In genomic region chr4:123422828-123423227, GRCm38 (mm10) we compare ENCODE assay signal across 9 mouse cellular contexts.
DNase-seq lines count a peak whose midpoint lies in the region; ATAC-seq and TF ChIP-seq lines count a peak whose summit lies in the region.
"Had no signal": no experiment of that assay in that cellular context is flagged by ENCODE, and none has a peak within 500 bp of the region (broad histone marks: within the 10 kb centered on the region; RNA-seq: fewer than 3 reads in every experiment).

No protein-coding gene starts in this region.

- intact Hi-C loops in gastrocnemius, adult 2 months (cut with DNase I), result no loop called here
- intact Hi-C loops in left cerebral cortex, postnatal 4 days (cut with DNase I), result no loop called here

- H3K27ac ChIP-seq in gastrocnemius, adult 2 months, result peak overlapping the region; percentile 74
- H3K27ac ChIP-seq in heart, embryonic 16.5 days (ENCODE audit: low read length), result peak overlapping the region; percentile 62
- H3K27ac ChIP-seq in midbrain, embryonic 10.5 days (replicated peaks), result no peak overlapping the region

- H3K27me3 ChIP-seq in heart, embryonic 16.5 days (ENCODE audit: control insufficient read depth, insufficient read depth, low read length), result no peaks in the 10 kb centered on the region
- no peaks in the 10 kb centered on the region for H3K27me3 ChIP-seq in midbrain, embryonic 10.5 days (ENCODE audit: low read depth, poor library complexity, severe bottlenecking)
- H3K27me3 ChIP-seq: limb, embryonic 15.5 days had no signal

- no peaks in the 10 kb centered on the region for H3K36me3 ChIP-seq in heart, embryonic 16.5 days (ENCODE audit: control insufficient read depth, insufficient read depth)
- H3K36me3 ChIP-seq in midbrain, embryonic 10.5 days, result peaks cover 40% of the 10 kb centered on the region

- peak; percentile 48 for DNase-seq in gastrocnemius, adult 2 months
- DNase-seq in gastrocnemius, postnatal 10 days, result no peak
- peak; percentile 81 for DNase-seq in Muller cell, postnatal 12 days (ENCODE audit: inconsistent ontology term)
- DNase-seq in lung, postnatal 10 days, result peak; percentile 79
- DNase-seq in midbrain, embryonic 10.5 days (ENCODE audit: low spot score), result no peak
- no peak for DNase-seq in cerebellum, postnatal 25 days
- no peak for DNase-seq in left cerebral cortex, postnatal 4 days

- H3K4me2 ChIP-seq in heart, embryonic 16.5 days (ENCODE audit: low read depth, low read length), result no peak overlapping the region
- H3K4me2 ChIP-seq: limb, embryonic 15.5 days had no signal

- peak; percentile 67 for ATAC-seq in heart, embryonic 16.5 days (replicated peaks; ENCODE audit: extremely low read depth, insufficient read depth, low FRiP score)

- H3K4me1 ChIP-seq in heart, embryonic 16.5 days (ENCODE audit: control insufficient read depth, insufficient read depth, low read length), result peaks cover 46% of the 10 kb centered on the region
- H3K4me1 ChIP-seq in midbrain, embryonic 10.5 days, result no peaks in the 10 kb centered on the region

- no peak overlapping the region for H3K9ac ChIP-seq in heart, embryonic 16.5 days (ENCODE audit: low read length)
- H3K9ac ChIP-seq: limb, embryonic 15.5 days had no signal

- no peaks in the 10 kb centered on the region for H3K9me3 ChIP-seq in heart, embryonic 16.5 days (replicated peaks; ENCODE audit: control insufficient read depth, low read length)
- H3K9me3 ChIP-seq in midbrain, embryonic 10.5 days (replicated peaks), result no peaks in the 10 kb centered on the region
- H3K9me3 ChIP-seq: limb, embryonic 15.5 days had no signal

- no peak for TF ChIP-seq CTCF in gastrocnemius, adult 2 months (IDR thresholded peaks at IDR 0.05)

- no peak overlapping the region for H3K4me3 ChIP-seq in gastrocnemius, adult 2 months
- no peak overlapping the region for H3K4me3 ChIP-seq in heart, embryonic 16.5 days (ENCODE audit: low read length)
- no peak overlapping the region for H3K4me3 ChIP-seq in midbrain, embryonic 10.5 days
- H3K4me3 ChIP-seq: limb, embryonic 15.5 days had no signal

- 21% methylated on average over 6 of the region's 6 CpGs for WGBS in heart, embryonic 16.5 days
- 79% methylated on average over 6 of the region's 6 CpGs for WGBS in midbrain, embryonic 10.5 days

Comparison
In these comparisons a context has a peak if more than half of its experiments do, and no peak if none do; other contexts are left out.
1. DNase-seq: peak in gastrocnemius, adult 2 months (single experiment), Muller cell, postnatal 12 days (single experiment) and lung, postnatal 10 days (single experiment); none in gastrocnemius, postnatal 10 days (single experiment), midbrain, embryonic 10.5 days (single experiment), cerebellum, postnatal 25 days (0 of 2) and left cerebral cortex, postnatal 4 days (single experiment).